Mouse (Mus musculus) layer of hippocampus, postnatal 10 days (tissue): ENCODE data around the gene Pigr. TPM values are rescaled to one million over a fixed set of nuclear protein-coding genes. Genes with fewer than 3 reads are reported as not detected.
A peak's percentile ranks its signal among the peaks of the same experiment; 100 is the strongest.

Experiments used
- DNase-seq, 2 experiments: peaks; one replicate each; pipeline ENCODE4 v3.0.0; 2021; ENCODE audit warnings: low spot score in 2 of 2
- long read RNA-seq: library from polyadenylated mRNA; stranded (forward); transcript quantifications from one replicate; pipeline ENCODE4 v2.0.0, GENCODE M21; 2023
- total RNA-seq, 2 experiments: library from RNA; stranded (reverse); gene quantifications; 2 replicates each; pipeline ENCODE4 v1.2.3; 2021

Pigr gene
- not detected for total RNA-seq
- long read RNA-seq: 0 reads

DNA sequence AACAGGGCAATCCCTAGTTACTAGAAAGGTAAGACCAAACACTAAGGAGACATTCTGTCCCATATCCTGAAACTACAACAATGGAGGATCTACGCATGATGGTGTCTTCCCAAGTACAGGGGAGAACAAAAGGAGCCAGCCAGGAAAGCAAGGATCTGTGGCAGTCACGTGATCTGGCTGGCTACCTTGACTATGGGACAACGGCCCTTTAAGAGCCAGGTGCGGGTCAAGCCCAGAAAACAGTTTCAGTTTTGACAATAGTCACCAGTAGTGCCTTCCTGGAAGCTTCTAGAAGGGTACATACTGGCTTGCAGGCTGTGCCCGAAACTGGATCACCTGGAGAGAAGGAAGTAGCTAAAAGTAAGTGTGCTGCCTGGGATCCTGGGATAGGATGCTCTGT, at the start of gene Pigr:
Pigr (plus strand) TSS at position 237 of the 400 bp plus-strand sequence.
- DNase-seq: no peak

DNA sequence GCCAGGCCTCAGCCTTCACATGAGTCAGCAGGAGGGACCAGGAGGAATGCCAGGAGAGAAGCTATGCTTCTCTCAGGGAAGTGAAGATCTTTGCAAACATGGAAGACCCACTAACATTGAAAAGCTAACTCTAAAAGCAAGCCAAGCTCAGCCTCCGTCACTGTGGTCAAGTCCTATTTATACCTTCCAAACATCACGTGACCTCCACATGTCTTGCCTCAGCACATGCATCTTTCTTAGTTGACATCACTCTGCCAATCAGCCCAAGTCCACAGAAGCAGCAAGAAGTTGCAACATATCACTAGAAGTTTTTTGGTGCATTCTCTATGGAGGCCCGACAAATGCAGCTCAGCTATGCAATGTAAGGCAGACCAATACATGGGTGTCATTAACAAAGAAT, 46.6 kb upstream of the Pigr start:
- no peak for DNase-seq

DNA sequence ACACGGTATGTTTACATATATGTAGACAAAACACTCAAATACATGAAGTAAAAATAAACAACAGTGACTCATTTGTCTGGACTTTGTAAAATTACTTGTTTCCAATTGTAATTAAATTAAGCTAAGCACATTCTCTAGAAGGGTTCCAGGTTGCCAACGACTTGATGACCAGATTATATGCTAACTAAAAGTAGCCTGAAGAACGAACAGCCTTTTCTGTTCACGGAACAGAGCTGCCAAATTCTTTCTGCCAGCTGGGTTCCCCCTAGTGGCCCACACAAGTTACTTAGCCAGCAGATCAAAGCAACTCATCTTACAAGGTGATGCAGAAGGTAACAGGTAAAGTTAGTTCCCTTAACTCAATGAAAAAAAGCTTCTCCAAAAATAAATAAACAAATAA, 42.4 kb upstream of the Pigr start:
- peak in 1 of 2 experiments; percentile 30 for DNase-seq

GRCm38 (mm10) chr1:130787001-130787400, 39.5 kb upstream of the Pigr start:
- DNase-seq: no peak

- DNase-seq: no peak
Observed at GRCm38 (mm10) chr1:130789512-130790451, 36.7 kb upstream of the Pigr start.

DNA sequence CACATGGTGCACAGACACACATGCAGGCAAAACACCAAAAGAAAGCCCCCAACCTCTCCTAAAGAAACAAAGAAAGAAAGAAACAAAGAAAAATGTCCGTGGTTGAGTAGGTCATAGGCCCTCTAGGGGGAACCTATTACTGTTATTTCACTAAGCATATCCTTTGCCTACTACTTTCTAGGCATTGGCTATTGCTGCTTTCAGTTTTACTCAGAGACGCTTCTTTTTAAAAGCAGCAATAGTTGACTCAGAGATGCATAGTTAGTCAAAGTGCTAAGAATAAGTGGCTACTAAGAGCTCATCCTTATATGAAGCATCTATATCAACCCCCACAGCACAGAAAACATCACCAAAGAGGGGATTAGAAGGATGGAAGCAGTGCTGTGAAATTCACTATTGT, 31.2 kb upstream of the Pigr start:
- no peak for DNase-seq

DNA sequence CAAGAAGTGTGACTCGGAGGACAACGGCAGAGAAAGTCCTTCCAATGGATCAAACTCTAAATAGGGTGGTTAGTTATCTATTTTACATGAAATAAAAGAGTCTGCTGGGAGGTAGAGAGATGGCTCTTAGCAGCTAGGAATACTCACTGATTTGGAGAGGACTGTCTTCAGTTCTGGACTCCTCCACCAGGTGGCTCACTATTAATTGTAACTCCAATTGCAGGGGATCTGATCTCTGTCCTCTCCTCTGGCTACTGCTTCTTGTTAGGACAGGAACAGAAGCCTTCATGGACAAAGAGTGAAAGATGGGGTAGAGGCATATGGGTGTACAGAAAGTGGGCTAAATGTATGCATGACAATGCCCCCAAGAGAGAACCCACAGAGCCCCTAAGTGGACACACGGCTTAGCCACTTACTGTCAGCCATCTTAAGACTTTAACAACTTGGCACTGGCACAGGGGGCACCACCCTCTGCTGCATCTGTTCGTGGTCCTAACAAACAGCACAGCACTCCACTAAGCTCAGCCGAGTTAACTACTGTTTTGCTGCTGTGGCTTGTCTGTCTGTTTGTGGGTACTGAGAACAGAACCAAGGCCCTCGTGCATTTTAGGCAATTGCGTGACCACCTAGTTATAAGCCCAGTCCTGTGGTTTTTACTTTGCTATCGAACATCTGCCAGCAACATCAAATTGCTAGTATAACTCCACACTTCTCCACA, 29.4 kb upstream of the Pigr start:
- peak; percentile 64 to 72 for DNase-seq

GRCm38 (mm10) chr1:130798037-130798436, 28.4 kb upstream of the Pigr start:
- DNase-seq: no peak

DNA sequence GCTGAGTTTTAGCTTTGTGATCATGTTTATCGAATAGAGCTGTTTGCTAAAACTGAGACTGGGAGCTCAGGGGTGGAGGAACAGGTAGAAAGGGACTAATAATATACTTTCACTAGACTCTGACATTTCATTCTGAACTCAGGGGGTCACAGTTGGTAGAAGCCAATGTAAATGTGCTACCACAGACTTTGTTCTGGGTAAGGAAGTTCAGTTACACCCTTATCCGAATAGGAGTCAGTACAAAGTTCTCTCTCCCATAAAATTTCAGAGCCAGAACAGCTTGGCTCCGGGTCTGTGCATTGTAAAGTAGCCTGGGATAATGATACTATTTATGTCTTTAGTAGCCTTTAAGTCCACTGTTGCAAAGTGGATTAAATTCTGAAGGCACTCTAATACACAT, 27.9 kb upstream of the Pigr start:
- no peak for DNase-seq

DNA sequence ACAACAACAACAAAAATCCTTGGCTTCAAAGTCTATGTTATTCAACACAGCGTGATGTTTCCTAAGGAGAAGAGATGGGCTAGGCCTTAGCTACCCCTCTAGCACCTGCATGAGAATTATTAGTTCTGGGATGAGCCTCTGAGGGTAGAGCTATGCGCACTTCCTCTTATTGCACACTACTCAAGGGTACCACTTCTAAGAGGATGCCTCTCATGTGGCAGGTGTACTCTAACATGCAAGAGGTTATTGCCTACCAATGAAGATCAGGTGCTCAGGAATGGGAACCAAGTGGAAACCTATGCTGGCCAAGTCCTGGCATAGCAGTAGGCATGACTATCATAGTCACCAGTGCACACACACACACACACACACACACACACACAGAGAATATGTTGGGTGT, 27.1 kb upstream of the Pigr start:
- DNase-seq: no peak

DNA sequence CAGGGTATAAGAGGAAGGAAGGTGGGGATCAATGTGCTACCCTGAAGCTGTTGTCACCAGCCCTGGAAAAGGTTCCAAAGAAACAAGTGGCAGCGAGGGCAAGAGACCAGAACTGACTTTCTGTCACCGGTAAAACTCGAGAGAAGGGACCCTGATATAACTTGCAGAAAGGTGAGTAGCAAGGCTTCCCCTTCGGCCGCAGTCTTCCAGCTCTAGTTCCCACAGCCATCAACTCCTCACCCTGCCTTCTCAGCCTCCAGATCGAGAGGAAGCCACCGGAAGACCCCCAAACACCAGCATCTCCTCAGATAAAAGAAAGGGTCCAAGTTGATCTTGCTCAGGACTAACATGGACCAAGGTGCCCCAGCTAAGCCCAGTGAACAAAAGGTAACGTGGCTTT, 25.9 kb upstream of the Pigr start, which contains the start of gene Fcamr:
Fcamr (plus strand) TSS at position 301 of the 400 bp plus-strand sequence.
- no peak for DNase-seq

- no peak for DNase-seq
Observed at GRCm38 (mm10) chr1:130801511-130801910, 25.0 kb upstream of the Pigr start.

- DNase-seq: no peak
Observed at GRCm38 (mm10) chr1:130802976-130803375, 23.5 kb upstream of the Pigr start.

- no peak for DNase-seq
Observed at GRCm38 (mm10) chr1:130804279-130804678, 22.2 kb upstream of the Pigr start.

- no peak for DNase-seq
Observed at GRCm38 (mm10) chr1:130810906-130811305, 15.6 kb upstream of the Pigr start.

- DNase-seq: no peak
Observed at GRCm38 (mm10) chr1:130811316-130811715, 15.2 kb upstream of the Pigr start.

DNA sequence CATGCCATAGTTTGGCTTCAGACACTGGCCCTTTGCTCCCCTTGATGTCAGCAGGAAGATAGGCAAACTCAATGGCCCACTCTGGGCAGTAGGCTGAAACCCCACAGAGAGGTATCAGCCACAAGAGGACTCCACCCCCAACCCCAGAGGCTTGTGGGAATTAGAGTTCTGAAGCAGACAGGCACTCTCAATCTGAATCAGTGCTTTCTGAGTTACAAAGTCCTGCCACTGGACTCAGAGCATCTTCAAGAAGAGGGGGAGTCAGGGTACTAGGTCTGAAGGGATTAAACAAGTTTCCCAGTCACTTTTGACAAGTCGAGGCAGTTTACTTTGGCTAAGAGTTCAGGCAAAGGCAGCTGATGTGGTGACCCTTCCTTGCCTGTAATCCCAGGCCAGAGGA, 6.7 kb upstream of the Pigr start:
- no peak for DNase-seq

DNA sequence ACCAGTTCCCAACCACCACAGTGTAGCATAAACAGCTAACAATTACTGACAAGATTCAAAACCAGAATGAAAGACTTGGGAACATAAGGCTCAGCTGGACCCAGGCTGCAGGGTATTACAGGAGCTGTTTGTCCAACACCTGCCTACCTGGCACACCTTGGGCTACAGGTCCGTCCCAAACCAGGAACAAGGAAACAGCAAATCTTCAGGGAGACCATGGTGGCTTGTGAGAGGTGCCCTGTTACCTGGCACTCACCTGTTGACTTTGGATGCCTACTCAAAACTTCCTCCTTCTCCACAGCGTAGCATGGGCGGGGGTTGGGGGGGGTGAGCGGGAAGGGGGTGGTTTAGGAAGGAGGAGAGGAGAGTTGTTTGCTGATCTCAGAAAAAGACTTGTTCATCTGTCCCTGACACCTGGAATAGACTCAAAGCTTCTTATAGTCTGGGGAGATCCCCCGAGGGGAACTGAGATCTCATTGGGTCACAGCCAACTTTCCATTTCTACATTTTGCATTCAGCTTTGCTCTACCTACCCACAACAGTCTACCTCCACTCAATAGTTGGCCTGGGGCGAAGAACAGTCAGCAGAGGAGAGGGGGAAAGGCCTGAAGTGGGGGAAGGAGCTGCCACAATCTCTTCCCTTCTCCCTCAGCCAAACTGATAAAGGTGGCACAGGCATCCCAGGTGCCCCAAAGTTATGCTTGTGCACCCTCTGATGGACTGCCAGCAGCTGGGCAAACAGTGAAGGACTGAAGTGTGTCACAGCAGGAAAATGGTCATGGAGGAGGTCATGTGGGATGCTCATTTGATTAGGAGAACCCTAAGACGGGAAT, 6.0 kb upstream of the Pigr start:
- DNase-seq: no peak

DNA sequence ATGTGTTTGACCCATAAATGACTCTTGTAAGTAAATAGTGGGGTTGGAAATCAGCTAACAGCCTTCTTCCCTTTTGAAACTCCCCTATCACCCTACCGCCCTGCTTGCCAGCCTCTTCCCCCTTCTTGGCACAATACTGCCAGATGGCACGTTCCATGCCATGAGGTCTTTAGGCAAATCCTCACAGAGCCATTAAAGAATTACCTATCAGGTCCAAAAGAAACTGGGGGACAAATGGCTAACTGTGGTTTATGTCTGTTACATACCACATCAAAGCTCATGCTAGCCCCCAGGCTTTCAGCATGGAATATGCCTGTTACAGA, 5.4 kb upstream of the Pigr start:
- no peak for DNase-seq

GRCm38 (mm10) chr1:130821911-130822625, 4.4 kb upstream of the Pigr start:
- DNase-seq: no peak

DNA sequence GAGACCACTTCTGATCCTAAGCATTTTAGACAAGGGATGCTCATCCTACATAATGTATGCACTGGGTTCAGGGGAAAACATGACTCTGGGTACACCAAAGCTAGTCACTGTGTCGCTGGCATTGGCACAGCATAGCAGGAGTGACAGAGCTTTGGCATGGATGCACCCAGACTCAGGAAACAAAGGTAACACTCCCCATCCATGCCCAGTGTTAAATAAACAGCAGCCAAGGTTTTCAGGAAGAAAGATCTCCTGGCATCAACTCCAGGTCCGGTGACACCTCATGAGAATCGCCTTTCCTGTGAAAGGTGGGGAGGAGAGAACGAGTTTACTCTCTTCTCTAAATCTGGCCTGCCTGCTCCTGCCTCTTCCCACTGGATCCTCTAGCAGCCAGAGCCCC, 2.2 kb downstream of the Pigr start:
- no peak for DNase-seq
